Mouse (Mus musculus) C2C12 (cell line): ENCODE results near the gene Usp6nl. TPM values are rescaled to one million over a fixed set of nuclear protein-coding genes. Genes with fewer than 3 reads are reported as not detected.

Source experiments
- H3K27me3 ChIP-seq: one replicate; pipeline ENCODE4 v1.6.1; 2011; ENCODE audit not compliant: control insufficient read depth, insufficient read depth, insufficient read length
- H3K36me3 ChIP-seq: one replicate; pipeline ENCODE4 v1.6.1; 2011; ENCODE audit not compliant: control insufficient read depth, insufficient read depth
- H3K4me3 ChIP-seq: one replicate; pipeline ENCODE4 v1.5.1; 2011; ENCODE audit warnings: mild to moderate bottlenecking, control low read depth; ENCODE audit not compliant: poor library complexity, insufficient read depth, severe bottlenecking
- H3K79me2 ChIP-seq: one replicate; pipeline ENCODE4 v1.6.1; 2011; ENCODE audit not compliant: control insufficient read depth, insufficient read depth
- H3K79me3 ChIP-seq: one replicate; pipeline ENCODE4 v1.6.1; 2011; ENCODE audit warnings: low read depth, control low read depth
- H3ac ChIP-seq: one replicate; pipeline ENCODE3; 2011; ENCODE audit warnings: low read depth; ENCODE audit not compliant: control insufficient read depth, insufficient read length
- CEBPB ChIP-seq: IDR thresholded peaks from one replicate; pipeline ENCODE4 v1.6.1; 2011; ENCODE audit warnings: low read depth, mild to moderate bottlenecking, control low read depth, moderate library complexity
- CTCF ChIP-seq: IDR thresholded peaks from one replicate; pipeline ENCODE4 v1.5.1; 2011; ENCODE audit not compliant: control insufficient read depth, insufficient read depth, insufficient read length
- FOSL1 ChIP-seq: IDR thresholded peaks from one replicate; pipeline ENCODE4 v1.8.0; 2011; ENCODE audit warnings: mild to moderate bottlenecking, low read length; ENCODE audit not compliant: poor library complexity, insufficient read depth, severe bottlenecking
- MAX ChIP-seq: IDR thresholded peaks from one replicate; pipeline ENCODE4 v1.6.1; 2011; ENCODE audit warnings: mild to moderate bottlenecking, control low read depth
- MYOD1 ChIP-seq: IDR thresholded peaks from one replicate; pipeline ENCODE4 v1.6.1; 2011; ENCODE audit warnings: low read depth; ENCODE audit not compliant: control insufficient read depth, insufficient read length
- MYOG ChIP-seq: IDR thresholded peaks from one replicate; pipeline ENCODE4 v1.6.1; 2011; ENCODE audit not compliant: control insufficient read depth, insufficient read length; ENCODE audit errors: extremely low read depth
- USF1 ChIP-seq: IDR thresholded peaks from one replicate; pipeline ENCODE4 v1.6.1; 2011; ENCODE audit warnings: low read depth, mild to moderate bottlenecking, control low read depth, moderate library complexity
- polyA plus RNA-seq: library from polyadenylated mRNA; unstranded; fragments of >200 nt; fragmentation: generic; extraction: Trizol; gene quantifications from one replicate; pipeline ENCODE4 v1.2.1, GENCODE M21; 2012; ENCODE audit warnings: missing spikeins

The Usp6nl gene
- polyA plus RNA-seq, 1 experiment: 6.1 TPM

GRCm38 (mm10) chr2:6376941-6377340, 54.5 kb downstream of the Usp6nl start:
- Histone ChIP-seq H3K79me3 (peaks cover 47% of the 10 kb centered on the region), H3ac (no peak overlapping the region)

GRCm38 (mm10) chr2:6378590-6379205, 56.2 kb downstream of the Usp6nl start:
- H3K79me2 ChIP-seq: peaks cover 83% of the 10 kb centered on the region
- TF ChIP-seq CTCF: no peak
- TF ChIP-seq MAX: peak; percentile 39
- peak; percentile 14 for TF ChIP-seq FOSL1
- H3ac ChIP-seq: no peak overlapping the region
- no peak overlapping the region for H3K4me3 ChIP-seq
- H3K79me3 ChIP-seq: peaks cover 55% of the 10 kb centered on the region
- no peaks in the 10 kb centered on the region for H3K27me3 ChIP-seq
- peaks cover 4% of the 10 kb centered on the region for H3K36me3 ChIP-seq

More at GRCm38 (mm10) chr2:6376941-6377340, 54.5 kb downstream of the Usp6nl start:
- Histone ChIP-seq H3K27me3 (no peaks in the 10 kb centered on the region), H3K4me3 (no peak overlapping the region), H3K79me2 (peaks cover 83% of the 10 kb centered on the region), H3K36me3 (peaks cover under 1% of the 10 kb centered on the region)
- TF ChIP-seq CEBPB (no peak), MAX (no peak), USF1 (no peak)

GRCm38 (mm10) chr2:6379731-6380212, 57.3 kb downstream of the Usp6nl start:
- Histone ChIP-seq H3K79me2 (peaks cover 83% of the 10 kb centered on the region), H3K36me3 (peaks cover 4% of the 10 kb centered on the region), H3K27me3 (no peaks in the 10 kb centered on the region), H3ac (peak overlapping the region; percentile 18), H3K4me3 (no peak overlapping the region), H3K79me3 (peaks cover 57% of the 10 kb centered on the region)
- TF ChIP-seq FOSL1: peak; percentile 63
- TF ChIP-seq CEBPB: peak; percentile 93
- TF ChIP-seq CTCF: no peak
- peak; percentile 69 for TF ChIP-seq MYOD1

- Histone ChIP-seq H3K79me2 (peaks cover 81% of the 10 kb centered on the region), H3ac (no peak overlapping the region), H3K27me3 (no peaks in the 10 kb centered on the region), H3K79me3 (peaks cover 53% of the 10 kb centered on the region), H3K36me3 (peaks cover 4% of the 10 kb centered on the region), H3K4me3 (no peak overlapping the region)
- TF ChIP-seq MYOD1 (no peak), USF1 (no peak), CTCF (no peak), FOSL1 (no peak), CEBPB (no peak), MYOG (no peak), MAX (no peak)
Measured at GRCm38 (mm10) chr2:6380401-6380800, 57.9 kb downstream of the Usp6nl start.

- Histone ChIP-seq H3K36me3 (peaks cover 4% of the 10 kb centered on the region), H3ac (no peak overlapping the region), H3K79me2 (peaks cover 90% of the 10 kb centered on the region), H3K27me3 (no peaks in the 10 kb centered on the region), H3K4me3 (no peak overlapping the region), H3K79me3 (peaks cover 60% of the 10 kb centered on the region)
- no peak for TF ChIP-seq USF1
- no peak for TF ChIP-seq CEBPB
- no peak for TF ChIP-seq MYOD1
- no peak for TF ChIP-seq MAX
- no peak for TF ChIP-seq CTCF
- TF ChIP-seq FOSL1: no peak
- no peak for TF ChIP-seq MYOG
Measured at GRCm38 (mm10) chr2:6384407-6385146, 62.1 kb downstream of the Usp6nl start.

- peaks cover 63% of the 10 kb centered on the region for H3K79me2 ChIP-seq
- H3K27me3 ChIP-seq: no peaks in the 10 kb centered on the region
- H3K36me3 ChIP-seq: peaks cover 6% of the 10 kb centered on the region
- TF ChIP-seq CEBPB (no peak), USF1 (no peak), MYOG (no peak), MYOD1 (no peak), FOSL1 (no peak), MAX (no peak), CTCF (no peak)
- H3K4me3 ChIP-seq: no peak overlapping the region
- H3ac ChIP-seq: no peak overlapping the region
- H3K79me3 ChIP-seq: peaks cover 34% of the 10 kb centered on the region
Measured at GRCm38 (mm10) chr2:6389162-6389561, 66.7 kb downstream of the Usp6nl start.
